19 mouse cellular contexts compared by ENCODE assay signal in genomic region chr7:135205111-135205510, GRCm38 (mm10). TPM values are rescaled to one million over a fixed set of nuclear protein-coding genes. Genes with fewer than 3 reads are reported as not detected.
DNase-seq lines count a peak whose midpoint lies in the region; ATAC-seq and TF ChIP-seq lines count a peak whose summit lies in the region.
"Had no signal": no experiment of that assay in that cellular context is flagged by ENCODE, and none has a peak within 500 bp of the region (broad histone marks: within the 10 kb centered on the region; RNA-seq: fewer than 3 reads in every experiment).

No protein-coding gene starts in this region.

- H3K9me3 ChIP-seq in heart, embryonic 10.5 days = no peaks in the 10 kb centered on the region
- H3K9me3 ChIP-seq in heart, embryonic 11.5 days (replicated peaks; ENCODE audit: control insufficient read depth, low read length) = no peaks in the 10 kb centered on the region
- H3K9me3 ChIP-seq: heart, embryonic 15.5 days; hindbrain, embryonic 10.5 days; limb, embryonic 10.5 days; liver, embryonic 13.5 days had no signal

- no peak overlapping the region for H3K4me3 ChIP-seq in heart, embryonic 10.5 days
- no peak overlapping the region for H3K4me3 ChIP-seq in heart, embryonic 11.5 days (ENCODE audit: low read depth, low read length)
- H3K4me3 ChIP-seq in C2C12 (ENCODE audit: insufficient read depth, poor library complexity, severe bottlenecking) = no peak overlapping the region
- H3K4me3 ChIP-seq: heart, embryonic 15.5 days; hindbrain, embryonic 10.5 days; limb, embryonic 10.5 days; liver, embryonic 13.5 days had no signal

- no peak overlapping the region for H3K4me2 ChIP-seq in heart, embryonic 11.5 days
- H3K4me2 ChIP-seq: heart, embryonic 15.5 days; liver, embryonic 13.5 days had no signal

- H3K4me1 ChIP-seq in heart, embryonic 10.5 days = no peaks in the 10 kb centered on the region
- H3K4me1 ChIP-seq in heart, embryonic 11.5 days (ENCODE audit: control insufficient read depth, insufficient read depth, low read length) = no peaks in the 10 kb centered on the region
- H3K4me1 ChIP-seq: hindbrain, embryonic 10.5 days; limb, embryonic 10.5 days; liver, embryonic 13.5 days had no signal

- no peak overlapping the region for H3K9ac ChIP-seq in heart, embryonic 11.5 days (ENCODE audit: low read depth, low read length)
- H3K9ac ChIP-seq: heart, embryonic 15.5 days; liver, embryonic 13.5 days had no signal

- H3K27me3 ChIP-seq in heart, embryonic 10.5 days (ENCODE audit: insufficient read depth, poor library complexity, severe bottlenecking) = no peaks in the 10 kb centered on the region
- H3K27me3 ChIP-seq in heart, embryonic 11.5 days (ENCODE audit: control insufficient read depth, insufficient read depth, low read length) = no peaks in the 10 kb centered on the region
- no peaks in the 10 kb centered on the region for H3K27me3 ChIP-seq in C2C12 (ENCODE audit: control insufficient read depth, insufficient read depth, insufficient read length)
- H3K27me3 ChIP-seq: heart, embryonic 15.5 days; liver, embryonic 13.5 days had no signal

- ATAC-seq in heart, embryonic 11.5 days (replicated peaks; ENCODE audit: insufficient number of reproducible peaks, low FRiP score, low TSS enrichment) = no peak
- ATAC-seq: intestine, embryonic 16.5 days had no signal

- TF ChIP-seq CTCF in C2C12 (IDR thresholded peaks at IDR 0.05; ENCODE audit: control insufficient read depth, insufficient read depth, insufficient read length) = no peak

- no peaks in the 10 kb centered on the region for H3K36me3 ChIP-seq in heart, embryonic 10.5 days
- no peaks in the 10 kb centered on the region for H3K36me3 ChIP-seq in heart, embryonic 11.5 days (ENCODE audit: control insufficient read depth, insufficient read depth, low read length)
- no peaks in the 10 kb centered on the region for H3K36me3 ChIP-seq in C2C12 (ENCODE audit: control insufficient read depth, insufficient read depth)
- H3K36me3 ChIP-seq: heart, embryonic 15.5 days; hindbrain, embryonic 10.5 days; limb, embryonic 10.5 days; liver, embryonic 13.5 days had no signal

- H3ac ChIP-seq in C2C12 (ENCODE audit: control insufficient read depth, insufficient read length, low read depth) = no peak overlapping the region

- DNase-seq in heart, embryonic 10.5 days (ENCODE audit: low spot score) = peak; percentile 53
- DNase-seq in layer of hippocampus, adult 9-11 months = peak; percentile 24
- peak; percentile 13 for DNase-seq in retina, embryonic 14.5 days (ENCODE audit: low spot score)
- no peak for DNase-seq in Muller cell, postnatal 12 days (ENCODE audit: inconsistent ontology term)
- DNase-seq in thymus, postnatal 14 days = no peak
- no peak for DNase-seq in kidney, postnatal 25 days
- DNase-seq: adrenal gland, adult 8-10 months; cerebellum, adult 9-10 months; kidney, postnatal 10 days; liver, embryonic 13.5 days; thymus, adult 18-20 months had no signal

- no peaks in the 10 kb centered on the region for H3K79me2 ChIP-seq in C2C12 (ENCODE audit: control insufficient read depth, insufficient read depth)

- 83% methylated on average over 5 of the region's 5 CpGs for WGBS in heart, embryonic 10.5 days
- 82% methylated on average over 5 of the region's 5 CpGs for WGBS in heart, embryonic 11.5 days (ENCODE audit: insufficient replicate concordance)

- H3K27ac ChIP-seq in heart, embryonic 10.5 days = no peak overlapping the region
- no peak overlapping the region for H3K27ac ChIP-seq in heart, embryonic 11.5 days (ENCODE audit: low read depth, low read length)
- H3K27ac ChIP-seq: heart, embryonic 15.5 days; hindbrain, embryonic 10.5 days; limb, embryonic 10.5 days; liver, embryonic 13.5 days had no signal

- H3K79me3 ChIP-seq in C2C12 (ENCODE audit: low read depth) = no peaks in the 10 kb centered on the region

TF ChIP-seq in C2C12, 6 proteins besides CTCF, POLR2A, EP300 and RAD21:
- TF ChIP-seq MYOD1 (IDR thresholded peaks at IDR 0.05; ENCODE audit: control insufficient read depth, insufficient read length, low read depth) = peak; percentile 48
- TF ChIP-seq FOSL1 (IDR thresholded peaks at IDR 0.05; ENCODE audit: insufficient read depth, low read length, poor library complexity, severe bottlenecking) = no peak

RNA-seq across cellular contexts. Expression of gene Nps, which starts 53.4 kb away (rescaled TPM):
- polyA plus RNA-seq in heart, embryonic 10.5 days (2016; fragmentation: Nextera tagmentation; extraction: Ambion mirVana) = not detected in 2 replicates
- polyA plus RNA-seq in heart, embryonic 11.5 days (2014; fragmentation: Nextera tagmentation; extraction: Ambion mirVana) = not detected in 2 replicates
- polyA plus RNA-seq in C2C12 (2012; fragmentation: generic; extraction: Trizol) = not detected
- polyA plus RNA-seq: heart, embryonic 15.5 days; hindbrain, embryonic 10.5 days; intestine, embryonic 16.5 days; limb, embryonic 10.5 days; liver, embryonic 13.5 days; lung, embryonic 16.5 days; neural tube, embryonic 14.5 days had no signal

Comparison
In these comparisons a context has a peak if more than half of its experiments do, and no peak if none do; other contexts are left out.
1. DNase-seq: peak in heart, embryonic 10.5 days (single experiment), layer of hippocampus, adult 9-11 months (single experiment) and retina, embryonic 14.5 days (single experiment); none in Muller cell, postnatal 12 days (single experiment), thymus, postnatal 14 days (single experiment) and kidney, postnatal 25 days (0 of 2).